Mouse (Mus musculus): ENCODE measurements around the gene Gm21972. TPM values are rescaled to one million over a fixed set of nuclear protein-coding genes. Genes with fewer than 3 reads are reported as not detected.
A peak's percentile ranks its signal among the peaks of the same experiment; 100 is the strongest.

Gene Gm21972
- polyA plus RNA-seq, 1 experiment = 2.6 TPM

GRCm38 (mm10) chr1:86160059-86160458, 26.6 kb downstream of the Gm21972 start:
- Histone ChIP-seq H3K27ac (ENCODE audit: control insufficient read depth, insufficient read depth, low read depth, low read length) (no peak overlapping the region), H3K4me1 (ENCODE audit: control insufficient read depth, insufficient read depth, low read length) (peaks cover 2% of the 10 kb centered on the region; the same call in 1 of the 2 replicates), H3K36me3 (ENCODE audit: control insufficient read depth, insufficient read depth, low read length) (peaks cover 5% of the 10 kb centered on the region), H3K4me3 (ENCODE audit: control insufficient read depth, low read depth, low read length) (no peak overlapping the region), H3K27me3 (ENCODE audit: control insufficient read depth, insufficient read depth, low read length) (no peaks in the 10 kb centered on the region)
- TF ChIP-seq CTCF (IDR thresholded peaks at IDR 0.05; ENCODE audit: control insufficient read depth, insufficient read depth, insufficient replicate concordance, low read depth, low read length) (no peak), POLR2A (IDR thresholded peaks at IDR 0.05; ENCODE audit: control insufficient read depth, low read depth, low read length) (no peak)

GRCm38 (mm10) chr1:86160479-86160878, 27.0 kb downstream of the Gm21972 start:
- H3K27ac ChIP-seq (ENCODE audit: control insufficient read depth, insufficient read depth, low read depth, low read length) = no peak overlapping the region
- H3K4me1 ChIP-seq (ENCODE audit: control insufficient read depth, insufficient read depth, low read length) = no peaks in the 10 kb centered on the region
- peaks cover 5% of the 10 kb centered on the region for H3K36me3 ChIP-seq (ENCODE audit: control insufficient read depth, insufficient read depth, low read length)
- no peak for TF ChIP-seq CTCF (IDR thresholded peaks at IDR 0.05; ENCODE audit: control insufficient read depth, insufficient read depth, insufficient replicate concordance, low read depth, low read length)
- TF ChIP-seq POLR2A (IDR thresholded peaks at IDR 0.05; ENCODE audit: control insufficient read depth, low read depth, low read length) = no peak
- H3K27me3 ChIP-seq (ENCODE audit: control insufficient read depth, insufficient read depth, low read length) = no peaks in the 10 kb centered on the region
- no peak overlapping the region for H3K4me3 ChIP-seq (ENCODE audit: control insufficient read depth, low read depth, low read length)

GRCm38 (mm10) chr1:86161061-86161460, 27.6 kb downstream of the Gm21972 start:
- H3K4me1 ChIP-seq (ENCODE audit: control insufficient read depth, insufficient read depth, low read length) = no peaks in the 10 kb centered on the region
- no peaks in the 10 kb centered on the region for H3K27me3 ChIP-seq (ENCODE audit: control insufficient read depth, insufficient read depth, low read length)
- H3K36me3 ChIP-seq (ENCODE audit: control insufficient read depth, insufficient read depth, low read length) = peaks cover 5% of the 10 kb centered on the region
- TF ChIP-seq CTCF (IDR thresholded peaks at IDR 0.05; ENCODE audit: control insufficient read depth, insufficient read depth, insufficient replicate concordance, low read depth, low read length) (no peak), POLR2A (IDR thresholded peaks at IDR 0.05; ENCODE audit: control insufficient read depth, low read depth, low read length) (no peak)
- H3K27ac ChIP-seq (ENCODE audit: control insufficient read depth, insufficient read depth, low read depth, low read length) = no peak overlapping the region
- no peak overlapping the region for H3K4me3 ChIP-seq (ENCODE audit: control insufficient read depth, low read depth, low read length)

- Histone ChIP-seq H3K36me3 (ENCODE audit: control insufficient read depth, insufficient read depth, low read length) (peaks cover 3% of the 10 kb centered on the region), H3K4me3 (ENCODE audit: control insufficient read depth, low read depth, low read length) (no peak overlapping the region), H3K4me1 (ENCODE audit: control insufficient read depth, insufficient read depth, low read length) (no peaks in the 10 kb centered on the region), H3K27ac (ENCODE audit: control insufficient read depth, insufficient read depth, low read depth, low read length) (no peak overlapping the region), H3K27me3 (ENCODE audit: control insufficient read depth, insufficient read depth, low read length) (no peaks in the 10 kb centered on the region)
- no peak for TF ChIP-seq CTCF (IDR thresholded peaks at IDR 0.05; ENCODE audit: control insufficient read depth, insufficient read depth, insufficient replicate concordance, low read depth, low read length)
- no peak for TF ChIP-seq POLR2A (IDR thresholded peaks at IDR 0.05; ENCODE audit: control insufficient read depth, low read depth, low read length)
Measured at GRCm38 (mm10) chr1:86174602-86175001, 41.2 kb downstream of the Gm21972 start.

GRCm38 (mm10) chr1:86176066-86176465, 42.6 kb downstream of the Gm21972 start:
- Histone ChIP-seq H3K27me3 (ENCODE audit: control insufficient read depth, insufficient read depth, low read length) (no peaks in the 10 kb centered on the region), H3K4me3 (ENCODE audit: control insufficient read depth, low read depth, low read length) (no peak overlapping the region), H3K27ac (ENCODE audit: control insufficient read depth, insufficient read depth, low read depth, low read length) (no peak overlapping the region), H3K4me1 (ENCODE audit: control insufficient read depth, insufficient read depth, low read length) (no peaks in the 10 kb centered on the region), H3K36me3 (ENCODE audit: control insufficient read depth, insufficient read depth, low read length) (peaks cover 3% of the 10 kb centered on the region)
- no peak for TF ChIP-seq CTCF (IDR thresholded peaks at IDR 0.05; ENCODE audit: control insufficient read depth, insufficient read depth, insufficient replicate concordance, low read depth, low read length)
- TF ChIP-seq POLR2A (IDR thresholded peaks at IDR 0.05; ENCODE audit: control insufficient read depth, low read depth, low read length) = no peak

- Histone ChIP-seq H3K4me3 (ENCODE audit: control insufficient read depth, low read depth, low read length) (no peak overlapping the region), H3K36me3 (ENCODE audit: control insufficient read depth, insufficient read depth, low read length) (peaks cover 1% of the 10 kb centered on the region; the same call in 1 of the 2 replicates), H3K27ac (ENCODE audit: control insufficient read depth, insufficient read depth, low read depth, low read length) (no peak overlapping the region), H3K4me1 (ENCODE audit: control insufficient read depth, insufficient read depth, low read length) (no peaks in the 10 kb centered on the region), H3K27me3 (ENCODE audit: control insufficient read depth, insufficient read depth, low read length) (no peaks in the 10 kb centered on the region)
- TF ChIP-seq POLR2A (IDR thresholded peaks at IDR 0.05; ENCODE audit: control insufficient read depth, low read depth, low read length) = no peak
- peak; percentile 97 for TF ChIP-seq CTCF (IDR thresholded peaks at IDR 0.05; ENCODE audit: control insufficient read depth, insufficient read depth, insufficient replicate concordance, low read depth, low read length)
Measured at GRCm38 (mm10) chr1:86178462-86179253, 45.2 kb downstream of the Gm21972 start.

- Histone ChIP-seq H3K27ac (ENCODE audit: control insufficient read depth, insufficient read depth, low read depth, low read length) (no peak overlapping the region), H3K27me3 (ENCODE audit: control insufficient read depth, insufficient read depth, low read length) (no peaks in the 10 kb centered on the region), H3K4me3 (ENCODE audit: control insufficient read depth, low read depth, low read length) (no peak overlapping the region), H3K36me3 (ENCODE audit: control insufficient read depth, insufficient read depth, low read length) (peaks cover 1% of the 10 kb centered on the region; the same call in 1 of the 2 replicates), H3K4me1 (ENCODE audit: control insufficient read depth, insufficient read depth, low read length) (no peaks in the 10 kb centered on the region)
- TF ChIP-seq CTCF (IDR thresholded peaks at IDR 0.05; ENCODE audit: control insufficient read depth, insufficient read depth, insufficient replicate concordance, low read depth, low read length) = no peak
- TF ChIP-seq POLR2A (IDR thresholded peaks at IDR 0.05; ENCODE audit: control insufficient read depth, low read depth, low read length) = no peak
Measured at GRCm38 (mm10) chr1:86182004-86182709, 48.7 kb downstream of the Gm21972 start.

Measured in testis, adult 2 months (tissue).